Mouse (Mus musculus) cortical plate, adult 2 months (tissue): ENCODE results near the gene Slc30a4. TPM values are rescaled to one million over a fixed set of nuclear protein-coding genes. Genes with fewer than 3 reads are reported as not detected.

Experiments used
- H3K27ac ChIP-seq: fragments of 200-500 bp; 2 replicates; pipeline ENCODE4 v1.5.1; 2012; ENCODE audit warnings: low read length, control low read depth, inconsistent platforms; ENCODE audit not compliant: insufficient read depth
- H3K4me1 ChIP-seq: fragments of 200-500 bp; 2 replicates; pipeline ENCODE4 v1.6.1; 2011; ENCODE audit warnings: low read length; ENCODE audit not compliant: control insufficient read depth, insufficient read depth
- H3K4me3 ChIP-seq: fragments of 200-500 bp; 2 replicates; pipeline ENCODE4 v1.5.1; 2011; ENCODE audit warnings: mild to moderate bottlenecking, low read length, control low read depth; ENCODE audit not compliant: insufficient read depth
- CTCF ChIP-seq: fragments of 200-500 bp; IDR thresholded peaks from 2 replicates; pipeline ENCODE4 v1.5.1; 2011; ENCODE audit warnings: mild to moderate bottlenecking, control low read depth, low read length; ENCODE audit not compliant: insufficient read depth; ENCODE audit errors: extremely low read depth
- POLR2A ChIP-seq: fragments of 200-500 bp; IDR thresholded peaks from 2 replicates; pipeline ENCODE4 v1.6.1; 2011; ENCODE audit warnings: mild to moderate bottlenecking, low read length, control low read depth; ENCODE audit not compliant: insufficient read depth; ENCODE audit errors: extremely low read depth
- polyA plus RNA-seq: library from polyadenylated mRNA; depleted of rRNA; stranded (reverse); fragments of >200 nt; gene quantifications from 2 replicates; pipeline ENCODE4 v1.2.3, GENCODE M21; 2012; rRNA removed

The Slc30a4 gene
- 25.9 and 26.7 TPM in 2 replicates for polyA plus RNA-seq

- Histone ChIP-seq H3K27ac (0 out of 2 replicates have a peak within 1 kb of the TSS, but pooled peaks have one; percentile 58), H3K4me3 (peak within 1 kb of the TSS; percentile 98), H3K4me1 (peaks cover 6% of the 10 kb centered on the region)
- no peak; the same call in 1 of the 2 replicates for TF ChIP-seq POLR2A
- TF ChIP-seq CTCF = no peak
Measured at GRCm38 (mm10) chr2:122702181-122703036, at the start of gene Slc30a4. Gene Slc30a4 (minus strand): TSS chr2:122702663.

GRCm38 (mm10) chr2:122746461-122746860 is 44.0 kb upstream of the Slc30a4 start:
- TF ChIP-seq CTCF = no peak
- no peak for TF ChIP-seq POLR2A

GRCm38 (mm10) chr2:122739023-122739422 is 36.6 kb upstream of the Slc30a4 start:
- no peak overlapping the region for H3K27ac ChIP-seq
- H3K4me3 ChIP-seq = peak overlapping the region; percentile 95
- TF ChIP-seq POLR2A (no peak), CTCF (no peak)
- H3K4me1 ChIP-seq = peaks cover 5% of the 10 kb centered on the region

More at GRCm38 (mm10) chr2:122746461-122746860, 44.0 kb upstream of the Slc30a4 start:
- Histone ChIP-seq H3K27ac (no peak overlapping the region), H3K4me3 (no peak overlapping the region), H3K4me1 (no peaks in the 10 kb centered on the region)

- Histone ChIP-seq H3K4me1 (peaks cover 5% of the 10 kb centered on the region), H3K4me3 (peak within 1 kb of the TSS; percentile 95), H3K27ac (peak within 1 kb of the TSS; percentile 88)
- TF ChIP-seq CTCF (no peak), POLR2A (peak; percentile 93)
Measured at GRCm38 (mm10) chr2:122737894-122738830, 35.7 kb upstream of the Slc30a4 start, which contains the start of gene Bloc1s6. Gene Bloc1s6 (plus strand): TSS chr2:122738503.

GRCm38 (mm10) chr2:122731456-122731855 is 29.0 kb upstream of the Slc30a4 start:
- no peak overlapping the region for H3K27ac ChIP-seq
- no peaks in the 10 kb centered on the region for H3K4me1 ChIP-seq
- TF ChIP-seq CTCF (no peak), POLR2A (no peak)
- H3K4me3 ChIP-seq = no peak overlapping the region

GRCm38 (mm10) chr2:122725604-122726003 is 23.1 kb upstream of the Slc30a4 start:
- TF ChIP-seq CTCF (peak; percentile 32; the same call in 1 of the 2 replicates), POLR2A (no peak)
- no peak overlapping the region for H3K4me3 ChIP-seq
- no peak overlapping the region for H3K27ac ChIP-seq
- no peaks in the 10 kb centered on the region for H3K4me1 ChIP-seq

- H3K4me1 ChIP-seq = no peaks in the 10 kb centered on the region
- TF ChIP-seq POLR2A (no peak), CTCF (no peak)
- no peak overlapping the region for H3K27ac ChIP-seq
- no peak overlapping the region for H3K4me3 ChIP-seq
Measured at GRCm38 (mm10) chr2:122720564-122720963, 18.1 kb upstream of the Slc30a4 start.

GRCm38 (mm10) chr2:122719232-122719631 is 16.8 kb upstream of the Slc30a4 start:
- no peak for TF ChIP-seq POLR2A
- no peak for TF ChIP-seq CTCF
- Histone ChIP-seq H3K4me1 (no peaks in the 10 kb centered on the region), H3K27ac (no peak overlapping the region), H3K4me3 (no peak overlapping the region)

GRCm38 (mm10) chr2:122716301-122716842 is 13.9 kb upstream of the Slc30a4 start:
- H3K27ac ChIP-seq = no peak overlapping the region
- TF ChIP-seq CTCF (no peak), POLR2A (no peak)
- H3K4me1 ChIP-seq = no peaks in the 10 kb centered on the region
- no peak overlapping the region for H3K4me3 ChIP-seq
